Mouse (Mus musculus) cerebellum, adult 2 months (tissue): ENCODE data around the gene Gm9936.

Experiments
- CTCF ChIP-seq: fragments of 200-500 bp; IDR thresholded peaks from 2 replicates; pipeline ENCODE4 v1.5.1; 2011; ENCODE audit warnings: low read depth, mild to moderate bottlenecking, control low read depth, low read length, moderate library complexity, borderline replicate concordance; ENCODE audit not compliant: insufficient read depth
- POLR2A ChIP-seq: fragments of 200-500 bp; IDR thresholded peaks from 2 replicates; pipeline ENCODE4 v1.6.1; 2011; ENCODE audit warnings: low read length, control low read depth, borderline replicate concordance; ENCODE audit not compliant: insufficient read depth

DNA sequence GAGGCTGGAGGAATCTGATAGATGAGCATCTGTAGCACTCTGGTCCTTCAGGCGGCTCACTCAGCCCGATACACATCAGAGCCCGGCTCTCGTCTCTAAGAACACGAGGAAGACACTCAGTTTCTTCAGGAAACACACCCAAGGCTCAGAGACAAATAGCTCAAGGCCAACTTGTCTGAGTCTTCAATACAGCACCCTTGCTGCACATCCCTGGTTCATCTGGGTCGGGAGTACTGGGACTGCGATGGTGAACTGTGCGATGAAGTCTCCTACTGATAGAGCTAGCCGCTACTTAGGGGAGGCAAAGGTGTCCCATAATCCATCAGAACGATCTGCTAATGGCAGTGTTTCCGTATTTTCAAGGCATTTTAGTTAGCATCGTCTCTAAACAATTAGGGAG, at the start of gene Gm9936:
- TF ChIP-seq CTCF (no peak), POLR2A (no peak)
